Mouse (Mus musculus) MN1 (cell line): Measurements from ENCODE around the gene Ecel1.

ENCODE experiments used
- DNase-seq: peaks from one replicate; pipeline ENCODE4 v3.0.0-alpha.2; 2016; ENCODE audit warnings: low spot score

Gene Ecel1

DNA sequence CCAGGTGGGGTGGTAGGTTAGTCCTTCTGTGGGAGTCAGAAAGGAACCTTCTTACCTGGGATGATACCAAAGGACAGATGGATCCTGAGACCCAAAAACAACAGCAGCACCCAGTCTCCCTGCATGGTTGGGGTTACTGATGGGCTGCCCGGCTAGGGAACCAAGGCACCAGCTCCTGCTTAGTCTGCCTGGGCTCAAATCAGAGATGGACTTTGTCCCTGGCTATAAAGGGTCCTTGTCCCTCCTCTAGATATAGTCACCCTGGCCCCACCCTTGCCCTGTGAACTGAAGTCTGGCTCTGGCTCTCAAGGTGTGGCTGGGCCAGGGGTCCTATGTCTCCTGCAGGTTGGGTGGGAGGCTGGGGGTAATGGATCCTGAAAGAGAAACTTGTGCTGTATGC, 54.9 kb downstream of the Ecel1 start, which contains the start of gene Alpi:
Alpi (minus strand) TSS at position 196 of the 400 bp plus-strand sequence.
- no peak for DNase-seq

DNA sequence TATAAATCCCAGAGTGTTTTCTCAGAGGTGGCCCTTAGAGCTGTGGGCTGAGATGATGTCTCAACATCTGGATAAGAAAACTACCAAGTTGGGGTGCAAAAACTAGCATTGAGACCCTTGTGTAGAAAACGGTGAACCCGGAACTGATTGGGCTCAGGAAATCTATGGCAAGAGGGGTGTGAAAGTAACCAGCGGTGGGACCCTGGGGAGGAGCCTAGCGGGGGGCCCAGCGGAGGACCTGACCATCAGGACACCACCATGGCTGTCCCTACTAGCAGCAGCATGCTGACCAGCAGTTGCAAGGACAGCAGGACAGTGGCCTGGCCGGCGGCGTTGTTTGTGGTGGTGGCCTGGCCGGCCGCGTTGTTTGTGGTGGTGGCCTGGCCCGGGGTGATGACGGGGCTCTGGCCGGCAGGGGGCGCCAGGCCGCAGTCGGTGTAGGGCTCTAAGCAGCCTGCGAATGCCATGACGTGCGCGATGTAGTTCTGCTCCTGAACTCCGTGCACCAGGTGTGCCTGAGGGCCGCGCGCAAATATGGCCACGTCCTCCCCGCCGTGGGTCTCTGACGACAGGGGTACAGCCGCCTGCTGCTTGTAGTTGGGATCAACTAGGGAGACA, 57.9 kb downstream of the Ecel1 start:
- DNase-seq = peak; percentile 67
